Mouse (Mus musculus) midbrain, embryonic 14.5 days (tissue): Measurements from ENCODE around the gene Dlgap1. TPM values are rescaled to one million over a fixed set of nuclear protein-coding genes. Genes with fewer than 3 reads are reported as not detected.
"Not testable (repeated sequence)": the region's sequence is repeated elsewhere in the genome, so short reads cannot be mapped to it uniquely, and the experiment has no call there.

Source experiments
- ATAC-seq: fragments of 200-750 bp; cut with Nextera tagmentation; 2 replicates; pipeline ENCODE4 v1.8.0; 2017; ENCODE audit warnings: moderate number of reproducible peaks, moderate library complexity; ENCODE audit not compliant: low FRiP score, low TSS enrichment
- DNase-seq: peaks from one replicate; pipeline ENCODE4 v3.0.0-alpha.2; 2015
- H3K27ac ChIP-seq: fragments of 300-500 bp; sonication (generic); replicated peaks from 2 replicates; pipeline ENCODE4 v1.5.1; 2014; ENCODE audit warnings: mild to moderate bottlenecking, low read depth, low read length, moderate library complexity
- H3K27me3 ChIP-seq: fragments of 300-500 bp; sonication (generic); 2 replicates; pipeline ENCODE4 v1.6.1; 2014; ENCODE audit warnings: low read length, control low read depth, mixed read lengths; ENCODE audit not compliant: control insufficient read depth, insufficient read depth
- H3K36me3 ChIP-seq: fragments of 300-500 bp; sonication (generic); 2 replicates; pipeline ENCODE4 v1.6.1; 2014; ENCODE audit warnings: low read length, control low read depth; ENCODE audit not compliant: control insufficient read depth, insufficient read depth
- H3K4me1 ChIP-seq: fragments of 300-500 bp; sonication (generic); 2 replicates; pipeline ENCODE4 v1.6.1; 2014; ENCODE audit warnings: mild to moderate bottlenecking, antibody characterized with exemption, low read length, control low read depth; ENCODE audit not compliant: control insufficient read depth, insufficient read depth
- H3K4me2 ChIP-seq: fragments of 300-500 bp; sonication (generic); 2 replicates; pipeline ENCODE4 v1.6.1; 2014; ENCODE audit warnings: mild to moderate bottlenecking, low read length, moderate library complexity
- H3K4me3 ChIP-seq: fragments of 300-500 bp; sonication (generic); replicated peaks from 2 replicates; pipeline ENCODE4 v1.5.1; 2014; ENCODE audit warnings: low read depth, low read length
- H3K9ac ChIP-seq: fragments of 300-500 bp; sonication (generic); replicated peaks from 2 replicates; pipeline ENCODE4 v1.6.1; 2014; ENCODE audit warnings: mild to moderate bottlenecking, low read length, moderate library complexity
- H3K9me3 ChIP-seq: fragments of 300-500 bp; sonication (generic); 2 replicates; pipeline ENCODE4 v1.6.1; 2016; ENCODE audit warnings: low read length, control low read depth, mixed read lengths; ENCODE audit not compliant: control insufficient read depth
- WGBS: fragments of 180-500 bp; shearing (Covaris S2); extraction: QIAGEN DNeasy Blood & Tissue Kit; methylation state at CpG from one replicate; pipeline ENCODE4 v1.1.7; 2014; 5-methylcytosine and 5-hydroxymethylcytosine counted together
- polyA plus RNA-seq: library from polyadenylated mRNA; unstranded; fragments of >200 nt; fragmentation: Nextera tagmentation; extraction: Ambion mirVana; gene quantifications from 2 replicates; pipeline ENCODE4 v1.2.1, GENCODE M21; 2014

Dlgap1 gene
- polyA plus RNA-seq, 1 experiment from 2014 or later = 15.7 TPM

GRCm38 (mm10) chr17:70829943-70830715, 861.3 kb downstream of the Dlgap1 start:
- Histone ChIP-seq H3K27me3 (no peaks in the 10 kb centered on the region), H3K27ac (no peak overlapping the region), H3K4me2 (no peak overlapping the region), H3K4me3 (no peak overlapping the region), H3K9ac (no peak overlapping the region), H3K9me3 (no peaks in the 10 kb centered on the region), H3K36me3 (no peaks in the 10 kb centered on the region), H3K4me1 (0 out of 2 replicates have a peak, but pooled peaks cover 4% of the 10 kb centered on the region)
- ATAC-seq (no peak), DNase-seq (no peak)
- 65% methylated on average over 23 of the region's 23 CpGs for WGBS

GRCm38 (mm10) chr17:70831591-70831990, 862.7 kb downstream of the Dlgap1 start:
- no peak for DNase-seq
- H3K4me1 ChIP-seq = 0 out of 2 replicates have a peak, but pooled peaks cover 4% of the 10 kb centered on the region
- WGBS = 89% methylated on average over 4 of the region's 4 CpGs
- H3K9ac ChIP-seq = no peak overlapping the region
- H3K27ac ChIP-seq = no peak overlapping the region
- H3K9me3 ChIP-seq = no peaks in the 10 kb centered on the region
- no peak overlapping the region for H3K4me2 ChIP-seq
- no peak overlapping the region for H3K4me3 ChIP-seq
- no peaks in the 10 kb centered on the region for H3K27me3 ChIP-seq
- no peaks in the 10 kb centered on the region for H3K36me3 ChIP-seq
- ATAC-seq = no peak

GRCm38 (mm10) chr17:70832544-70832943, 863.7 kb downstream of the Dlgap1 start:
- Histone ChIP-seq H3K4me3 (no peak overlapping the region), H3K9ac (no peak overlapping the region), H3K4me2 (no peak overlapping the region), H3K27me3 (no peaks in the 10 kb centered on the region), H3K9me3 (no peaks in the 10 kb centered on the region), H3K27ac (no peak overlapping the region), H3K36me3 (no peaks in the 10 kb centered on the region), H3K4me1 (0 out of 2 replicates have a peak, but pooled peaks cover 4% of the 10 kb centered on the region)
- DNase-seq (no peak), ATAC-seq (no peak)
- 95% methylated on average over 9 of the region's 9 CpGs for WGBS

- H3K4me1 ChIP-seq = 0 out of 2 replicates have a peak, but pooled peaks cover 4% of the 10 kb centered on the region
- peak; percentile 74 for DNase-seq
- ATAC-seq = peak; percentile 58; the same call in 1 of the 2 replicates
- H3K4me2 ChIP-seq = peak overlapping the region; percentile 93
- no peaks in the 10 kb centered on the region for H3K27me3 ChIP-seq
- no peaks in the 10 kb centered on the region for H3K36me3 ChIP-seq
- peak overlapping the region; percentile 51 for H3K9ac ChIP-seq
- no peaks in the 10 kb centered on the region for H3K9me3 ChIP-seq
- peak overlapping the region; percentile 46 for H3K4me3 ChIP-seq
- peak overlapping the region; percentile 41; the same call in 1 of the 2 replicates for H3K27ac ChIP-seq
- under 1% methylated on average over 29 of the region's 29 CpGs for WGBS
Measured at GRCm38 (mm10) chr17:70834430-70834965, 865.6 kb downstream of the Dlgap1 start.

GRCm38 (mm10) chr17:70835071-70835790, 866.4 kb downstream of the Dlgap1 start:
- under 1% methylated on average over 10 of the region's 10 CpGs for WGBS
- H3K27ac ChIP-seq = no peak overlapping the region
- ATAC-seq (peak; percentile 32; the same call in 1 of the 2 replicates), DNase-seq (peak; percentile 71)
- H3K4me3 ChIP-seq = peak overlapping the region; percentile 46
- H3K36me3 ChIP-seq = no peaks in the 10 kb centered on the region
- H3K4me1 ChIP-seq = 0 out of 2 replicates have a peak, but pooled peaks cover 4% of the 10 kb centered on the region
- H3K9ac ChIP-seq = peak overlapping the region; percentile 51
- H3K27me3 ChIP-seq = no peaks in the 10 kb centered on the region
- H3K9me3 ChIP-seq = no peaks in the 10 kb centered on the region
- H3K4me2 ChIP-seq = peak overlapping the region; percentile 93

- 39% methylated on average over 7 of the region's 7 CpGs for whole genome bisulfite sequencing
- no peak for ATAC-seq
Measured at GRCm38 (mm10) chr17:70836820-70837219, 867.9 kb downstream of the Dlgap1 start.

GRCm38 (mm10) chr17:70837474-70837873, 868.6 kb downstream of the Dlgap1 start:
- not testable (repeated sequence) for ATAC-seq, H3K27me3 ChIP-seq, H3K36me3 ChIP-seq, H3K4me2 ChIP-seq, H3K9me3 ChIP-seq, H3K9ac ChIP-seq, H3K4me3 ChIP-seq, H3K27ac ChIP-seq, H3K4me1 ChIP-seq, DNase-seq
- WGBS = 92% methylated on average over 6 of the region's 6 CpGs

More at GRCm38 (mm10) chr17:70836820-70837219, 867.9 kb downstream of the Dlgap1 start:
- DNase-seq = no peak
- H3K4me2 ChIP-seq = no peak overlapping the region
- no peak overlapping the region for H3K9ac ChIP-seq
- no peak overlapping the region for H3K4me3 ChIP-seq
- H3K36me3 ChIP-seq = no peaks in the 10 kb centered on the region
- 0 out of 2 replicates have a peak, but pooled peaks cover 4% of the 10 kb centered on the region for H3K4me1 ChIP-seq
- no peak overlapping the region for H3K27ac ChIP-seq
- H3K27me3 ChIP-seq = no peaks in the 10 kb centered on the region
- no peaks in the 10 kb centered on the region for H3K9me3 ChIP-seq

GRCm38 (mm10) chr17:70838031-70838430, 869.2 kb downstream of the Dlgap1 start:
- ATAC-seq = no peak
- 86% methylated on average over 7 of the region's 7 CpGs for WGBS
- no peaks in the 10 kb centered on the region for H3K36me3 ChIP-seq

More at GRCm38 (mm10) chr17:70838031-70838430, 869.2 kb downstream of the Dlgap1 start:
- H3K4me2 ChIP-seq = no peak overlapping the region
- no peaks in the 10 kb centered on the region for H3K9me3 ChIP-seq
- no peak overlapping the region for H3K4me3 ChIP-seq
- no peak overlapping the region for H3K9ac ChIP-seq
- H3K27ac ChIP-seq = no peak overlapping the region
- 0 out of 2 replicates have a peak, but pooled peaks cover 4% of the 10 kb centered on the region for H3K4me1 ChIP-seq
- no peaks in the 10 kb centered on the region for H3K27me3 ChIP-seq
- DNase-seq = no peak
